Mouse (Mus musculus) testis, adult 2 months (tissue): ENCODE data around the gene Atxn7.

Source experiments
- CTCF ChIP-seq: fragments of 200-500 bp; IDR thresholded peaks from 2 replicates; pipeline ENCODE4 v1.5.1; 2012; ENCODE audit warnings: low read depth, mild to moderate bottlenecking, inconsistent platforms, low read length, moderate library complexity; ENCODE audit not compliant: control insufficient read depth, insufficient read depth, insufficient replicate concordance
- POLR2A ChIP-seq: fragments of 200-500 bp; IDR thresholded peaks from 2 replicates; pipeline ENCODE4 v1.6.1; 2012; ENCODE audit warnings: low read depth, mild to moderate bottlenecking, inconsistent platforms, low read length, moderate library complexity; ENCODE audit not compliant: control insufficient read depth

DNA sequence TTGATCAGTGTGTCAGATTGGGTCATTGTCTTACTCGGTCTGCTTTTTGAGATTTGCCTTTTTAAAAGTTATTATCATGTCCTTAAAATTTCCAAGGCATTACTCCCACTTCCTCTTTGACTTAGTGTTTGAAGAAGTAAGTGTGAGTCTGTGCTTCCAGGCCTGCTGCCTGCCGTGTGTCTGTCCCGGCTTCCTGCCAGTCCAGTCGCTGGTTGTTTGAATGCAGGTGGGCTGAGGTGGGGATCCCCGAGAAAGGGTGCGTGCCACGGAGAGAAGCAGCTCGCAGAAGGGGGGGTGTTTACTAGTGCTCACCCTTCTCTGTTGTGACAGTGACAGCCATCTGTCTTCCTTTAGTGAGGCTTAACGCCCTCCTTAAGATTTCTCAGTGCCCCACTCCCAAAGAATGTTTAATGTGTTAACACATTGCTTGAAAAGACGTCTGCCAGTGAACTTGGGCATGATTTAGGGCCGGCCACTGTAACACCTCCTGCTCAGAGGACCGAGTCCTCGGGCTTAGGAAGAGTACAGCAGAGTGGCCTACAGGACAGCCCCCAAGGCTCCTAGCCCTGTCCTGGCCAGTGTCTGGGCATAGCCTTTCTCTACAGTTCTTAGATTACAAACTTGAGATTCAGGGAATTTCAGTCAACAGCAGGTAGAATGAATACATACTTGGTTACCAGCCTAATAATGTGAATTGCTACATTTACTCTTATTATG is 143.1 kb downstream of the Atxn7 start:
- TF ChIP-seq CTCF (no peak), POLR2A (no peak)
